Mouse (Mus musculus) ES-E14 (cell line): ENCODE measurements around the gene Dmac1.

Experiments
- CHD2 ChIP-seq: IDR thresholded peaks from 2 replicates; pipeline ENCODE4 v1.6.1; 2014; ENCODE audit warnings: mild to moderate bottlenecking, low read depth, low read length, inconsistent platforms
- MAFK ChIP-seq: IDR thresholded peaks from 2 replicates; pipeline ENCODE4 v1.6.1; 2014; ENCODE audit warnings: mild to moderate bottlenecking, low read depth, low read length, inconsistent platforms; ENCODE audit not compliant: insufficient read depth
- ZNF384 ChIP-seq: IDR thresholded peaks from 2 replicates; pipeline ENCODE4 v1.6.1; 2012; ENCODE audit warnings: low read depth, low read length, inconsistent platforms

DNA sequence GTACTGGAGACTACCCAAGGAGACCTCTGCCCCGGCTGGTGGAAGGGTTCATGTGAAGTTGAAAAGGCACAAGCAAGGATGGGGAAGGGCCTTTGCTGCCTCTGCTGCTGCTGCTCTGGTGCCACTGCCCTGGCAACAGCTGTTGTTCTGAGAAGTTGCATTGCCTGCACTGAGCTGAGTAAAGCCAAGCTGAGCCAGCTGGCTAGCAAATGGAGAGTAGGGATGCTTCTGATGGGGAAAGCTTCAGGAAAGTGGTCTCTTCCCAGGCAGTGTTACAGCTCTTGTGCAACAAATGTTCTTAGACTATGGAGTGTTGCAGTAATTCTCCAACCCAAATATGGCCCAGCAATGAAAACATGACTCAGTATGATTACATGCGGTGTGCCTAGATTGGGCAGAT is 33.8 kb upstream of the Dmac1 start:
- TF ChIP-seq MAFK (no peak), ZNF384 (no peak), CHD2 (no peak)
